Mouse (Mus musculus) liver, adult 2 months (tissue): ENCODE data around the gene Gm20388.

Experiments
- CTCF ChIP-seq: fragments of 200-500 bp; IDR thresholded peaks from 2 replicates; pipeline ENCODE4 v1.5.1; 2011; ENCODE audit warnings: low read depth, low read length, control low read depth
- POLR2A ChIP-seq: fragments of 200-500 bp; IDR thresholded peaks from 2 replicates; pipeline ENCODE4 v1.6.1; 2011; ENCODE audit warnings: low read length, control low read depth; ENCODE audit not compliant: insufficient read depth; ENCODE audit errors: extremely low read depth

DNA sequence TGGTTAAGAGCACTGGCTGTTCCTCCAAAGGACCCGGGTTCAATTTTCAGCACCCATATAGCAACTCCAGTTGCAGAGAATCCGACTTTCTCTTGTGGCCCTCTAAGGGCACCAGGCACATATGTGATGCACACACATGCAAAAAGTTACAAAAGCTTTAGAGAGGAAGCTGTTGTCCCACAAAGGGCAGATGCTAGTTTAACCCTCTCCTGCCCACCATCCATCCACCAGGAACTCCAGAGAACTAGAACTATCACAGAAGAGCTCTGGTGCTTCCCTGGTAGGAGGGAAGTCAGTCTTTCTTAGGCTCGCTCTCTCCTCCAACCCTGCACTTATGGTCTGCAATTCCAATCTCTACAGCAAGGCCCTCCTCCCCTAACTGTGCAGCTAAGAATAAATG is 3082.4 kb downstream of the Gm20388 start:
- TF ChIP-seq CTCF (no peak), POLR2A (no peak)
